Mouse (Mus musculus) lung, adult 2 months (tissue): ENCODE data around the gene Rasal2.

Experiments used
- CTCF ChIP-seq: fragments of 200-500 bp; IDR thresholded peaks from 2 replicates; pipeline ENCODE4 v1.5.1; 2011; ENCODE audit warnings: mild to moderate bottlenecking, low read length, control low read depth; ENCODE audit not compliant: insufficient read depth
- POLR2A ChIP-seq: fragments of 200-500 bp; IDR thresholded peaks from 2 replicates; pipeline ENCODE4 v1.6.1; 2011; ENCODE audit warnings: low read depth, mild to moderate bottlenecking, control low read depth, low read length, borderline replicate concordance; ENCODE audit errors: extremely low read depth

GRCm38 (mm10) chr1:157452284-157452683, 39.9 kb upstream of the Rasal2 start:
- TF ChIP-seq CTCF, result no peak
- TF ChIP-seq POLR2A, result no peak
